Mouse (Mus musculus) cerebellum, adult 9-10 months (tissue): ENCODE data around the gene Opcml.

Experiments
- DNase-seq: peaks from one replicate; pipeline ENCODE4 v3.0.0; 2022

The Opcml gene

GRCm38 (mm10) chr9:28822466-28822865 is 1031.9 kb downstream of the Opcml start:
- DNase-seq: peak; percentile 43

GRCm38 (mm10) chr9:28825821-28826220 is 1035.2 kb downstream of the Opcml start:
- no peak for DNase-seq

GRCm38 (mm10) chr9:28845961-28846570 is 1055.5 kb downstream of the Opcml start:
- DNase-seq: no peak

GRCm38 (mm10) chr9:28855826-28856225 is 1065.3 kb downstream of the Opcml start:
- DNase-seq: peak; percentile 61

GRCm38 (mm10) chr9:28861983-28862382 is 1071.4 kb downstream of the Opcml start:
- no peak for DNase-seq

- DNase-seq: peak; percentile 71
These were observed 1076.7 kb downstream of the Opcml start for GRCm38 (mm10) chr9:28867256-28867655.

- no peak for DNase-seq
These were observed 1079.9 kb downstream of the Opcml start for GRCm38 (mm10) chr9:28870478-28870877.

- DNase-seq: no peak
These were observed 1092.0 kb downstream of the Opcml start for GRCm38 (mm10) chr9:28882566-28882965.

- no peak for DNase-seq
These were observed 1101.0 kb downstream of the Opcml start for GRCm38 (mm10) chr9:28891611-28892010.

GRCm38 (mm10) chr9:28903291-28903690 is 1112.7 kb downstream of the Opcml start:
- no peak for DNase-seq

GRCm38 (mm10) chr9:28909738-28910137 is 1119.2 kb downstream of the Opcml start:
- DNase-seq: no peak

- DNase-seq: no peak
These were observed 1121.1 kb downstream of the Opcml start for GRCm38 (mm10) chr9:28911571-28912185.

- DNase-seq: no peak
These were observed 1141.5 kb downstream of the Opcml start for GRCm38 (mm10) chr9:28932069-28932468.

- no peak for DNase-seq
These were observed 1146.6 kb downstream of the Opcml start for GRCm38 (mm10) chr9:28937163-28937562.

- DNase-seq: peak; percentile 18
These were observed 1147.4 kb downstream of the Opcml start for GRCm38 (mm10) chr9:28937980-28938379.

GRCm38 (mm10) chr9:28940901-28941300 is 1150.3 kb downstream of the Opcml start:
- DNase-seq: no peak

- no peak for DNase-seq
These were observed 1178.9 kb downstream of the Opcml start for GRCm38 (mm10) chr9:28969455-28969854.
